Mouse (Mus musculus): ENCODE data around the gene Wdr24. TPM values are rescaled to one million over a fixed set of nuclear protein-coding genes. Genes with fewer than 3 reads are reported as not detected.

The Wdr24 gene
- polyA plus RNA-seq (2015; fragmentation: Nextera tagmentation; extraction: Ambion mirVana), result 24.6 and 26.5 TPM in 2 replicates

GRCm38 (mm10) chr17:25823452-25823851 lies at the start of gene Wdr24:
Gene Wdr24 (plus strand): TSS chr17:25823627.
- Histone ChIP-seq H3K27ac (peak within 1 kb of the TSS; percentile 74), H3K4me1 (peaks cover 40% of the 10 kb centered on the region), H3K36me3 (peaks cover 26% of the 10 kb centered on the region), H3K4me2 (peak within 1 kb of the TSS; percentile 89), H3K27me3 (peaks cover 34% of the 10 kb centered on the region), H3K4me3 (peak within 1 kb of the TSS; percentile 64), H3K9ac (peak within 1 kb of the TSS; percentile 52), H3K9me3 (no peaks in the 10 kb centered on the region)
- under 1% methylated on average over 18 of the region's 18 CpGs for WGBS
- no peak for ATAC-seq (ENCODE audit: insufficient number of reproducible peaks, low FRiP score, low TSS enrichment, low read depth)

GRCm38 (mm10) chr17:25775318-25776062 lies 47.9 kb upstream of the Wdr24 start:
- no peak for ATAC-seq (ENCODE audit: insufficient number of reproducible peaks, low FRiP score, low TSS enrichment, low read depth)
- 80% methylated on average over 10 of the region's 10 CpGs for WGBS
- H3K4me2 ChIP-seq, result no peak overlapping the region
- peaks cover 34% of the 10 kb centered on the region for H3K36me3 ChIP-seq
- H3K27ac ChIP-seq, result no peak overlapping the region
- no peaks in the 10 kb centered on the region for H3K9me3 ChIP-seq
- H3K4me3 ChIP-seq, result no peak overlapping the region
- H3K27me3 ChIP-seq, result no peaks in the 10 kb centered on the region; the same call in 1 of the 2 replicates
- H3K9ac ChIP-seq, result no peak overlapping the region
- H3K4me1 ChIP-seq, result peaks cover 12% of the 10 kb centered on the region

- no peak overlapping the region for H3K27ac ChIP-seq
- no peak overlapping the region for H3K9ac ChIP-seq
- H3K4me2 ChIP-seq, result no peak overlapping the region
- H3K4me3 ChIP-seq, result no peak overlapping the region
- no peaks in the 10 kb centered on the region for H3K9me3 ChIP-seq
- peaks cover 59% of the 10 kb centered on the region for H3K36me3 ChIP-seq
- no peaks in the 10 kb centered on the region for H3K27me3 ChIP-seq
- 91% methylated on average over 5 of the region's 5 CpGs for WGBS
- peaks cover 15% of the 10 kb centered on the region for H3K4me1 ChIP-seq
- no peak for ATAC-seq (ENCODE audit: insufficient number of reproducible peaks, low FRiP score, low TSS enrichment, low read depth)
These were observed 45.5 kb upstream of the Wdr24 start for GRCm38 (mm10) chr17:25777948-25778347.

GRCm38 (mm10) chr17:25781339-25781738 lies 42.1 kb upstream of the Wdr24 start:
- Histone ChIP-seq H3K27me3 (no peaks in the 10 kb centered on the region), H3K9me3 (no peaks in the 10 kb centered on the region), H3K4me3 (no peak overlapping the region), H3K4me2 (no peak overlapping the region), H3K36me3 (peaks cover 70% of the 10 kb centered on the region), H3K27ac (no peak overlapping the region), H3K9ac (no peak overlapping the region), H3K4me1 (peaks cover 29% of the 10 kb centered on the region)
- WGBS, result 73% methylated on average over 6 of the region's 6 CpGs
- ATAC-seq (ENCODE audit: insufficient number of reproducible peaks, low FRiP score, low TSS enrichment, low read depth), result no peak

- Histone ChIP-seq H3K9ac (no peak overlapping the region), H3K27ac (no peak overlapping the region), H3K4me1 (peaks cover 29% of the 10 kb centered on the region), H3K27me3 (no peaks in the 10 kb centered on the region), H3K9me3 (no peaks in the 10 kb centered on the region), H3K36me3 (peaks cover 65% of the 10 kb centered on the region), H3K4me2 (no peak overlapping the region), H3K4me3 (no peak overlapping the region)
- no peak for ATAC-seq (ENCODE audit: insufficient number of reproducible peaks, low FRiP score, low TSS enrichment, low read depth)
- WGBS, result 79% methylated on average over 7 of the region's 7 CpGs
These were observed 40.3 kb upstream of the Wdr24 start for GRCm38 (mm10) chr17:25783086-25783485.

GRCm38 (mm10) chr17:25783861-25784574 lies 39.4 kb upstream of the Wdr24 start:
- no peak for ATAC-seq (ENCODE audit: insufficient number of reproducible peaks, low FRiP score, low TSS enrichment, low read depth)
- peak overlapping the region; percentile 79 for H3K4me3 ChIP-seq
- H3K27ac ChIP-seq, result no peak overlapping the region
- peaks cover 62% of the 10 kb centered on the region for H3K36me3 ChIP-seq
- peak overlapping the region; percentile 74 for H3K4me2 ChIP-seq
- no peaks in the 10 kb centered on the region for H3K27me3 ChIP-seq
- 75% methylated on average over 15 of the region's 15 CpGs for WGBS
- H3K9ac ChIP-seq, result 0 out of 2 replicates have a peak overlapping the region, but pooled peaks have one; percentile 73
- H3K4me1 ChIP-seq, result peaks cover 29% of the 10 kb centered on the region
- H3K9me3 ChIP-seq, result no peaks in the 10 kb centered on the region

GRCm38 (mm10) chr17:25785281-25785745 lies 38.1 kb upstream of the Wdr24 start, which contains the start of gene Haghl:
Gene Haghl (minus strand): TSS chr17:25785673.
- ATAC-seq (ENCODE audit: insufficient number of reproducible peaks, low FRiP score, low TSS enrichment, low read depth), result peak; percentile 79
- Histone ChIP-seq H3K9me3 (no peaks in the 10 kb centered on the region), H3K36me3 (peaks cover 57% of the 10 kb centered on the region), H3K27me3 (no peaks in the 10 kb centered on the region), H3K4me1 (peaks cover 29% of the 10 kb centered on the region), H3K9ac (peak within 1 kb of the TSS; percentile 73), H3K4me2 (peak within 1 kb of the TSS; percentile 74), H3K4me3 (peak within 1 kb of the TSS; percentile 79), H3K27ac (peak within 1 kb of the TSS; percentile 94)
- WGBS, result under 1% methylated on average over 23 of the region's 23 CpGs

- Histone ChIP-seq H3K4me3 (peak within 1 kb of the TSS; percentile 79), H3K27me3 (no peaks in the 10 kb centered on the region), H3K9ac (peak within 1 kb of the TSS; percentile 73), H3K4me1 (peaks cover 38% of the 10 kb centered on the region), H3K36me3 (peaks cover 48% of the 10 kb centered on the region), H3K27ac (peak within 1 kb of the TSS; percentile 94), H3K4me2 (peak within 1 kb of the TSS; percentile 74), H3K9me3 (no peaks in the 10 kb centered on the region)
- WGBS, result 76% methylated on average over 3 of the region's 3 CpGs
- ATAC-seq (ENCODE audit: insufficient number of reproducible peaks, low FRiP score, low TSS enrichment, low read depth), result no peak
These were observed 37.1 kb upstream of the Wdr24 start, which contains the start of gene Ccdc78 for GRCm38 (mm10) chr17:25786280-25786679. Gene Ccdc78 (plus strand): TSS chr17:25786580.

- 88% methylated on average over 9 of the region's 9 CpGs for WGBS
- Histone ChIP-seq H3K9me3 (no peaks in the 10 kb centered on the region), H3K4me2 (no peak overlapping the region), H3K9ac (no peak overlapping the region), H3K27me3 (no peaks in the 10 kb centered on the region), H3K4me3 (no peak overlapping the region), H3K27ac (no peak overlapping the region), H3K4me1 (peaks cover 43% of the 10 kb centered on the region), H3K36me3 (peaks cover 41% of the 10 kb centered on the region)
- no peak for ATAC-seq (ENCODE audit: insufficient number of reproducible peaks, low FRiP score, low TSS enrichment, low read depth)
These were observed 36.5 kb upstream of the Wdr24 start for GRCm38 (mm10) chr17:25786781-25787504.

GRCm38 (mm10) chr17:25791320-25791842 lies 32.0 kb upstream of the Wdr24 start:
- Histone ChIP-seq H3K9me3 (no peaks in the 10 kb centered on the region), H3K36me3 (peaks cover 23% of the 10 kb centered on the region), H3K9ac (peak overlapping the region; percentile 64; the same call in 1 of the 2 replicates), H3K4me3 (peak overlapping the region; percentile 66), H3K27me3 (no peaks in the 10 kb centered on the region), H3K4me1 (peaks cover 49% of the 10 kb centered on the region), H3K4me2 (peak overlapping the region; percentile 74), H3K27ac (peak overlapping the region; percentile 93)
- 26% methylated on average over 19 of the region's 19 CpGs for WGBS
- ATAC-seq (ENCODE audit: insufficient number of reproducible peaks, low FRiP score, low TSS enrichment, low read depth), result no peak

- Histone ChIP-seq H3K36me3 (peaks cover 23% of the 10 kb centered on the region), H3K4me1 (peaks cover 50% of the 10 kb centered on the region), H3K27ac (peak overlapping the region; percentile 93), H3K27me3 (no peaks in the 10 kb centered on the region), H3K9ac (peak overlapping the region; percentile 64), H3K4me3 (peak overlapping the region; percentile 66), H3K4me2 (peak overlapping the region; percentile 74), H3K9me3 (no peaks in the 10 kb centered on the region)
- under 1% methylated on average over 45 of the region's 45 CpGs for WGBS
- ATAC-seq (ENCODE audit: insufficient number of reproducible peaks, low FRiP score, low TSS enrichment, low read depth), result 0 out of 2 replicates have a peak, but pooled peaks have one; percentile 50
These were observed 31.4 kb upstream of the Wdr24 start for GRCm38 (mm10) chr17:25791843-25792527.
